Mouse (Mus musculus) heart, adult 2 months (tissue): ENCODE measurements at regions not wholly inside any gene's neighbourhood (a gene's known extent, or its start where the extent isn't known, plus 50 kb on each side); places are given as distances from the start of the nearest gene placed in this dataset.
A peak's percentile ranks its signal among the peaks of the same experiment; 100 is the strongest.

Experiments
- DNase-seq, 2 experiments: peaks; one replicate each; pipeline ENCODE4 v3.0.0; 2021
- H3K27ac ChIP-seq: fragments of 200-600 bp; 2 replicates; pipeline ENCODE4 v1.8.1; 2022
- H3K27me3 ChIP-seq: fragments of 200-500 bp; 2 replicates; pipeline ENCODE4 v1.6.1; 2012; ENCODE audit warnings: mild to moderate bottlenecking, low read length, inconsistent platforms, mixed read lengths; ENCODE audit not compliant: control insufficient read depth, insufficient read depth
- H3K36me3 ChIP-seq: fragments of 200-500 bp; 2 replicates; pipeline ENCODE4 v1.6.1; 2012; ENCODE audit warnings: low read length, inconsistent platforms; ENCODE audit not compliant: control insufficient read depth, insufficient read depth
- H3K4me1 ChIP-seq: fragments of 200-500 bp; 2 replicates; pipeline ENCODE4 v1.6.1; 2011; ENCODE audit warnings: low read length; ENCODE audit not compliant: control insufficient read depth, insufficient read depth
- H3K4me3 ChIP-seq: fragments of 200-600 bp; 2 replicates; pipeline ENCODE4 v1.8.1; 2022
- H3K79me2 ChIP-seq: fragments of 200-500 bp; replicated peaks from 2 replicates; pipeline ENCODE4 v1.6.1; 2012; ENCODE audit warnings: mild to moderate bottlenecking, inconsistent platforms, low read length, moderate library complexity, mixed read lengths; ENCODE audit not compliant: control insufficient read depth, insufficient read depth
- H3K9ac ChIP-seq: fragments of 200-500 bp; 2 replicates; pipeline ENCODE4 v1.6.1; 2012; ENCODE audit warnings: low read depth, mild to moderate bottlenecking, control low read depth, inconsistent platforms, low read length, mixed read lengths
- CTCF ChIP-seq: fragments of 200-600 bp; IDR thresholded peaks from 2 replicates; pipeline ENCODE4 v1.8.1; 2022; ENCODE audit warnings: antibody characterized with exemption, mild to moderate bottlenecking, moderate library complexity
- EP300 ChIP-seq: fragments of 200-500 bp; IDR thresholded peaks from 2 replicates; pipeline ENCODE4 v1.6.1; 2011; ENCODE audit warnings: low read depth, low read length, control low read depth; ENCODE audit not compliant: insufficient read depth
- POLR2A ChIP-seq: fragments of 200-500 bp; IDR thresholded peaks from 2 replicates; pipeline ENCODE4 v1.6.1; 2011; ENCODE audit warnings: mild to moderate bottlenecking, low read depth, low read length, control low read depth; ENCODE audit not compliant: insufficient read depth
- WGBS: fragments of 180-500 bp; shearing (Covaris S2); methylation state at CpG from one replicate; pipeline ENCODE4 v1.1.7; 2018; 5-methylcytosine and 5-hydroxymethylcytosine counted together
- intact Hi-C: fragments of 180-260 bp; cut with DNase I; formaldehyde crosslinking; loops from one replicate; pipeline ENCODE4 v1.15.1; 2025

GRCm38 (mm10) chr2:74993802-74994201 is 168.2 kb downstream of the Mtx2 start:
- Histone ChIP-seq H3K36me3 (no peaks in the 10 kb centered on the region), H3K9ac (no peak overlapping the region), H3K27ac (no peak overlapping the region), H3K4me1 (no peaks in the 10 kb centered on the region; the same call in none of the 2 replicates), H3K4me3 (no peak overlapping the region), H3K27me3 (no peaks in the 10 kb centered on the region), H3K79me2 (no peaks in the 10 kb centered on the region)
- no peak for DNase-seq
- 89% methylated on average over 3 of the region's 3 CpGs for WGBS
- no peak for TF ChIP-seq EP300
- no peak for TF ChIP-seq CTCF
- no peak for TF ChIP-seq POLR2A
- intact Hi-C loops, result loop anchor here (2.0 kb wide), 1 partner anchor 23 kb away; no protein-coding TSS in a partner anchor

- Histone ChIP-seq H3K36me3 (no peaks in the 10 kb centered on the region), H3K4me1 (no peaks in the 10 kb centered on the region; the same call in none of the 2 replicates), H3K79me2 (no peaks in the 10 kb centered on the region), H3K4me3 (no peak overlapping the region), H3K27me3 (no peaks in the 10 kb centered on the region), H3K9ac (no peak overlapping the region), H3K27ac (no peak overlapping the region)
- intact Hi-C loops, result loop anchor here (2.0 kb wide), 1 partner anchor 24 kb away; no protein-coding TSS in a partner anchor
- no peak for DNase-seq
- TF ChIP-seq CTCF, result no peak
- TF ChIP-seq POLR2A, result no peak
- TF ChIP-seq EP300, result no peak
- WGBS, result 26% methylated on average over 2 of the region's 2 CpGs
Measured at GRCm38 (mm10) chr2:74994998-74995397, 169.4 kb downstream of the Mtx2 start.

- TF ChIP-seq CTCF (no peak), EP300 (no peak), POLR2A (no peak)
- no peaks in the 10 kb centered on the region for H3K79me2 ChIP-seq
- no peaks in the 10 kb centered on the region for H3K27me3 ChIP-seq
- H3K9ac ChIP-seq, result no peak overlapping the region
- peaks cover 2% of the 10 kb centered on the region for H3K4me1 ChIP-seq
- H3K27ac ChIP-seq, result no peak overlapping the region
- WGBS, result 96% methylated on average over 1 of the region's 1 CpGs
- no peak overlapping the region for H3K4me3 ChIP-seq
- H3K36me3 ChIP-seq, result no peaks in the 10 kb centered on the region
- intact Hi-C loops, result no loop called here
- no peak for DNase-seq
Measured at GRCm38 (mm10) chr2:74997736-74998135, 172.1 kb downstream of the Mtx2 start.

- Histone ChIP-seq H3K79me2 (no peaks in the 10 kb centered on the region), H3K4me3 (no peak overlapping the region), H3K36me3 (no peaks in the 10 kb centered on the region), H3K27ac (no peak overlapping the region), H3K4me1 (peaks cover 2% of the 10 kb centered on the region), H3K27me3 (no peaks in the 10 kb centered on the region), H3K9ac (no peak overlapping the region)
- peak; percentile 62 to 72 for DNase-seq
- 66% methylated on average over 10 of the region's 10 CpGs for WGBS
- intact Hi-C loops, result no loop called here
- TF ChIP-seq POLR2A (no peak), EP300 (0 out of 2 replicates have a peak, but pooled peaks have one; percentile 11)
Measured at GRCm38 (mm10) chr2:75000368-75000796, 174.8 kb downstream of the Mtx2 start.

GRCm38 (mm10) chr2:75002562-75002961 is 177.0 kb downstream of the Mtx2 start:
- WGBS, result 44% methylated on average over 12 of the region's 12 CpGs
- Histone ChIP-seq H3K36me3 (no peaks in the 10 kb centered on the region), H3K27ac (peak overlapping the region; percentile 32), H3K79me2 (no peaks in the 10 kb centered on the region), H3K4me1 (peaks cover 2% of the 10 kb centered on the region), H3K9ac (no peak overlapping the region), H3K4me3 (no peak overlapping the region), H3K27me3 (no peaks in the 10 kb centered on the region)
- no peak for TF ChIP-seq POLR2A
- no peak for TF ChIP-seq EP300
- no peak for TF ChIP-seq CTCF
- peak; percentile 36 to 57 for DNase-seq
- intact Hi-C loops, result no loop called here

GRCm38 (mm10) chr2:75008116-75008515 is 182.5 kb downstream of the Mtx2 start:
- Histone ChIP-seq H3K79me2 (no peaks in the 10 kb centered on the region), H3K4me3 (no peak overlapping the region), H3K27me3 (no peaks in the 10 kb centered on the region), H3K36me3 (no peaks in the 10 kb centered on the region), H3K27ac (no peak overlapping the region), H3K9ac (no peak overlapping the region), H3K4me1 (peaks cover 2% of the 10 kb centered on the region; the same call in 1 of the 2 replicates)
- intact Hi-C loops, result no loop called here
- TF ChIP-seq CTCF (no peak), POLR2A (no peak), EP300 (no peak)
- 80% methylated on average over 1 of the region's 1 CpGs for WGBS
- no peak for DNase-seq
